18 mouse cellular contexts compared by ENCODE assay signal in the genomic region with DNA sequence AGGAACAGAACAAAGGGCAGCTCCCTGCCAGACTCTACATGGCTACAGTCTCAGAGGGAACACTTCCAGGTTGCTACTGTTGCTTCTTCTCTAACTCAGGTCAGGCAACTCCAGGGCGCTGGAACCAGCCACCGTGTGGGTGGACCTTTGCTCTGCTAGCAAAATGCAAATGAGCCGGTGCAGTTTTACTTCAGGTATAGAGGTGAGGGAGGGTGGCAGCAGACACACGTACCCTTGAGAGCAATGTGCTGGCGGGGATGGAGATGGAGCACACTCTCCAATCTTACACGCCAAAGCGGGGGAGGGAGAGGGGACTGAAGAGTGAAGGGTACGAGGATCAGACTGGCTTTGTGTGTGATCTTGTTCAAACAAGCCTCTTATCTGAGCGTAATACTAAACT.
DNase-seq lines count a peak whose midpoint lies in the region; ATAC-seq lines count a peak whose summit lies in the region.
"Had no signal": no experiment of that assay in that cellular context is flagged by ENCODE, and none has a peak within 500 bp of the region (broad histone marks: within the 10 kb centered on the region; RNA-seq: fewer than 3 reads in every experiment).

No protein-coding gene starts in this region.

- H3K27me3 ChIP-seq in lung, embryonic 16.5 days (ENCODE audit: control insufficient read depth, insufficient read depth, low read depth, low read length): no peaks in the 10 kb centered on the region
- H3K27me3 ChIP-seq: embryonic facial prominence, embryonic 15.5 days; limb, embryonic 15.5 days had no signal

- no peak for DNase-seq in lung, postnatal 4 days
- peak; percentile 58 for DNase-seq in kidney, adult 18-20 months
- DNase-seq in kidney, postnatal 4 days: peak; percentile 29 to 51
- DNase-seq in testis, postnatal 14 days (ENCODE audit: low spot score): peak; percentile 56
- DNase-seq in cerebellum, postnatal 25 days: no peak
- no peak for DNase-seq in thymus, postnatal 10 days (ENCODE audit: low spot score in 2 of 2)
- DNase-seq: cerebellum, postnatal 10 days; gastrocnemius, postnatal 36 days; right cerebral cortex, adult 18-20 months; thymus, postnatal 25 days had no signal

- 27% methylated on average over 9 of the region's 9 CpGs for WGBS in lung, embryonic 16.5 days

- H3K9me3 ChIP-seq in lung, embryonic 16.5 days (ENCODE audit: control insufficient read depth, low read length): no peaks in the 10 kb centered on the region
- H3K9me3 ChIP-seq: embryonic facial prominence, embryonic 15.5 days; limb, embryonic 15.5 days had no signal

- no peak overlapping the region for H3K9ac ChIP-seq in lung, embryonic 16.5 days (ENCODE audit: low read length)
- H3K9ac ChIP-seq: embryonic facial prominence, embryonic 15.5 days; limb, embryonic 15.5 days had no signal

- 0 out of 2 replicates have a peak, but pooled peaks have one; percentile 12 for ATAC-seq in lung, embryonic 16.5 days (ENCODE audit: low read depth)
- no peak for ATAC-seq in cerebellum, adult (ENCODE audit: insufficient number of reproducible peaks, low FRiP score, low TSS enrichment)
- ATAC-seq: activated CD4-positive, CD25-positive, alpha-beta regulatory T cell, adult 4 months; forebrain, embryonic 14.5 days; hindbrain, postnatal 0 days had no signal

- H3K4me2 ChIP-seq in lung, embryonic 16.5 days (ENCODE audit: low read depth, low read length): no peak overlapping the region
- H3K4me2 ChIP-seq: embryonic facial prominence, embryonic 15.5 days; limb, embryonic 15.5 days had no signal

- H3K4me1 ChIP-seq in lung, embryonic 16.5 days (replicated peaks; ENCODE audit: control insufficient read depth, insufficient read depth, low read length): peaks cover 11% of the 10 kb centered on the region

- no peaks in the 10 kb centered on the region for H3K36me3 ChIP-seq in lung, embryonic 16.5 days (ENCODE audit: control insufficient read depth, insufficient read depth, low read length)
- H3K36me3 ChIP-seq: embryonic facial prominence, embryonic 15.5 days; limb, embryonic 15.5 days had no signal

- no peak overlapping the region for H3K27ac ChIP-seq in lung, embryonic 16.5 days (ENCODE audit: low read length)
- H3K27ac ChIP-seq: embryonic facial prominence, embryonic 15.5 days; hindbrain, postnatal 0 days; limb, embryonic 15.5 days; macrophage had no signal

- no peak overlapping the region for H3K4me3 ChIP-seq in lung, embryonic 16.5 days (ENCODE audit: low read length)
- H3K4me3 ChIP-seq: embryonic facial prominence, embryonic 15.5 days; limb, embryonic 15.5 days had no signal

Comparison
In these comparisons a context has a peak if more than half of its experiments do, and no peak if none do; other contexts are left out.
1. DNase-seq: peak in kidney, adult 18-20 months (single experiment), kidney, postnatal 4 days (2 of 2) and testis, postnatal 14 days (single experiment); none in lung, postnatal 4 days (0 of 2), cerebellum, postnatal 25 days (0 of 2) and thymus, postnatal 10 days (0 of 2).